ENCODE assay signal across 8 mouse cellular contexts in the genomic region with DNA sequence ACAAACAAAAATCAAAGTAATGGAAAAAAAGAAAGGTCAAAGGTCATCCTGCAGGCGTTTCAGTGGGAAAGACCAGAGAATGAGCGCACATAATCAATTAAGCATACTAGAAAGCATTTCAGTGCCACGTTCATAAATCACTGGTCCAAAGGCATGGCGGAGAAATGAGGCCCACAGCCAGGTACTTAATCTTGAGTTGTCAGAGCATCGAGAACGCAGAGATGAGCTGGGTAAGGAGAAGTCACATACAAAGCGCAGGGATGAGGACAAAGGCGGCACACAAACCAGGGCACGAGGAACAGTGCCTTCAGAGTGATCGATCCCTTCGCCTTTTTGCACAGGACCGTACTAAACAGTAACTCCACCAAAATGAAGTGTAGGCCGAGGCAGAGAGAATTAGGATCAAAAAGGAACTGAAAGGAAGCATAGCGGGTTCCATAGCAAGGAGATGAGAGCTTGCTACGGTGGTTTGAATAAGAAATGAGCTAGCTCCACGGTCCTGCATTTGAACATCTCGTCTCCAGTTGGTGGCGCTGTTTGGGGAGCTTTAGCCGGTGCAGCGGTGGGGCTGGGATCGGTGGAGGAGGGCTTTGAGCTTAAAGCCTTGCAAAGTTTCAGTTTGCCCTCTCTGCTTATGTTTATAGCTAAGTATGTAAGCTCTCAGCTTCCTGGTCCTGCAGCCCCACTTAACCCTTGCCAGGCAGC. TPM values are rescaled to one million over a fixed set of nuclear protein-coding genes. Genes with fewer than 3 reads are reported as not detected.
DNase-seq lines count a peak whose midpoint lies in the region; ATAC-seq and TF ChIP-seq lines count a peak whose summit lies in the region.

No protein-coding gene starts in this region.

- H3K27me3 ChIP-seq in ES-Bruce4 (ENCODE audit: control insufficient read depth, insufficient read depth, low read length, poor library complexity, severe bottlenecking), result no peaks in the 10 kb centered on the region
- H3K27me3 ChIP-seq in forebrain, embryonic 11.5 days (ENCODE audit: control insufficient read depth, insufficient read depth, low read length), result no peaks in the 10 kb centered on the region
- no peaks in the 10 kb centered on the region for H3K27me3 ChIP-seq in neural tube, embryonic 15.5 days (replicated peaks)

- peak overlapping the region; percentile 43 for H3K4me2 ChIP-seq in forebrain, embryonic 11.5 days (ENCODE audit: low read depth, low read length, severe bottlenecking)
- H3K4me2 ChIP-seq in neural tube, embryonic 15.5 days, result peak overlapping the region; percentile 52

- no peaks in the 10 kb centered on the region for H3K4me1 ChIP-seq in ES-Bruce4 (ENCODE audit: control insufficient read depth, insufficient read depth, low read length)
- peaks cover 7% of the 10 kb centered on the region; the same call in 1 of the 2 replicates for H3K4me1 ChIP-seq in forebrain, embryonic 11.5 days (replicated peaks; ENCODE audit: control insufficient read depth, insufficient read depth, low read length)
- peaks cover 4% of the 10 kb centered on the region for H3K4me1 ChIP-seq in lung, adult 2 months (ENCODE audit: control insufficient read depth, insufficient read depth, low read length)
- peaks cover 36% of the 10 kb centered on the region for H3K4me1 ChIP-seq in neural tube, embryonic 15.5 days

- H3K9ac ChIP-seq in ES-Bruce4 (ENCODE audit: low read depth, poor library complexity, severe bottlenecking), result peak overlapping the region; percentile 2; the same call in 1 of the 2 replicates
- H3K9ac ChIP-seq in forebrain, embryonic 11.5 days (ENCODE audit: low read length), result peak overlapping the region; percentile 62
- H3K9ac ChIP-seq in neural tube, embryonic 15.5 days (replicated peaks), result peak overlapping the region; percentile 37

- no peak for TF ChIP-seq POLR2A in ES-Bruce4 (IDR thresholded peaks at IDR 0.05; ENCODE audit: insufficient read depth, low read length)
- no peak for TF ChIP-seq POLR2A in lung, adult 2 months (IDR thresholded peaks at IDR 0.05; ENCODE audit: borderline replicate concordance, extremely low read depth, low read depth, low read length)

- H3K4me3 ChIP-seq in ES-Bruce4 (ENCODE audit: low read depth, low read length), result peak overlapping the region; percentile 41
- H3K4me3 ChIP-seq in forebrain, embryonic 11.5 days (ENCODE audit: low read depth, low read length), result peak overlapping the region; percentile 16; the same call in 1 of the 2 replicates
- H3K4me3 ChIP-seq in lung, adult 2 months (replicated peaks; ENCODE audit: extremely low read depth, low read depth, low read length), result peak overlapping the region; percentile 54
- H3K4me3 ChIP-seq in neural tube, embryonic 15.5 days (replicated peaks), result peak overlapping the region; percentile 23

- peak; percentile 73 for ATAC-seq in forebrain, embryonic 11.5 days (replicated peaks; ENCODE audit: low FRiP score)
- ATAC-seq in neural tube, embryonic 15.5 days (ENCODE audit: low FRiP score), result peak; percentile 71

- peak; percentile 75 for DNase-seq in c-Kit-positive CD71-positive TER-119-negative erythroid progenitor cells, embryonic 14.5 days (ENCODE audit: low read depth)
- peak; percentile 91 for DNase-seq in forebrain, embryonic 11.5 days (ENCODE audit: low spot score)
- DNase-seq in heart, postnatal 14 days, result peak; percentile 70 to 84
- DNase-seq in kidney, postnatal 4 days, result peak; percentile 91 to 92
- DNase-seq in lung, adult 2 months, result peak; percentile 62
- DNase-seq in testis, postnatal 14 days (ENCODE audit: low spot score), result peak; percentile 62

- peak; percentile 87 for TF ChIP-seq CTCF in ES-Bruce4 (IDR thresholded peaks at IDR 0.05; ENCODE audit: low read depth, low read length)
- peak; percentile 78 for TF ChIP-seq CTCF in lung, adult 2 months (IDR thresholded peaks at IDR 0.05; ENCODE audit: insufficient read depth, low read length)

- no peaks in the 10 kb centered on the region for H3K9me3 ChIP-seq in ES-Bruce4 (replicated peaks; ENCODE audit: control insufficient read depth, insufficient read depth, low read length, poor library complexity, severe bottlenecking)
- H3K9me3 ChIP-seq in forebrain, embryonic 11.5 days (ENCODE audit: control insufficient read depth, low read length), result no peaks in the 10 kb centered on the region
- H3K9me3 ChIP-seq in neural tube, embryonic 15.5 days (replicated peaks), result no peaks in the 10 kb centered on the region

- intact Hi-C loops in heart, postnatal 14 days (cut with DNase I), result loop anchor here (1.0 kb wide), 1 partner anchor 134 kb away; no protein-coding TSS in a partner anchor

- no peak overlapping the region for H3K27ac ChIP-seq in ES-Bruce4 (ENCODE audit: insufficient read depth, low read length)
- no peak overlapping the region; the same call in 1 of the 2 replicates for H3K27ac ChIP-seq in forebrain, embryonic 11.5 days (ENCODE audit: low read depth, low read length)
- H3K27ac ChIP-seq in neural tube, embryonic 15.5 days (replicated peaks), result peak overlapping the region; percentile 54; the same call in 1 of the 2 replicates

- 8% methylated on average over 21 of the region's 21 CpGs for WGBS in forebrain, embryonic 11.5 days
- 10% methylated on average over 21 of the region's 21 CpGs for WGBS in lung, adult 2 months
- WGBS in neural tube, embryonic 15.5 days, result 2% methylated on average over 21 of the region's 21 CpGs

- no peak for TF ChIP-seq EP300 in ES-Bruce4 (IDR thresholded peaks at IDR 0.05; ENCODE audit: insufficient read depth, low read depth, low read length)

- no peaks in the 10 kb centered on the region for H3K36me3 ChIP-seq in ES-Bruce4 (ENCODE audit: control insufficient read depth, insufficient read depth, low read length, poor library complexity, severe bottlenecking)
- H3K36me3 ChIP-seq in forebrain, embryonic 11.5 days (ENCODE audit: control insufficient read depth, insufficient read depth, low read length), result no peaks in the 10 kb centered on the region
- no peaks in the 10 kb centered on the region for H3K36me3 ChIP-seq in neural tube, embryonic 15.5 days

RNA-seq across cellular contexts. Expression of a gene that starts 33.3 kb away (rescaled TPM):
- polyA plus RNA-seq in ES-Bruce4 (2011; ENCODE audit: insufficient read depth, insufficient read length, low read depth, missing spikeins), result 22.1 and 23.5 TPM in 2 replicates
- 22.9 and 23.4 TPM in 2 replicates for polyA plus RNA-seq in forebrain, embryonic 11.5 days (2014; fragmentation: Nextera tagmentation; extraction: Ambion mirVana)
- 10 to 100 TPM; 40.2 to 42.5 TPM for total RNA-seq in heart, postnatal 14 days (2021)
- 16.3 and 25.9 TPM in 2 replicates for polyA plus RNA-seq in lung, adult 2 months (2012; rRNA removed)
- polyA plus RNA-seq in neural tube, embryonic 15.5 days (2015; fragmentation: Nextera tagmentation; extraction: Ambion mirVana), result 26.8 and 27.4 TPM in 2 replicates

Comparison
In these comparisons a context has a peak if more than half of its experiments do, and no peak if none do; other contexts are left out.
1. H3K9ac ChIP-seq: peak in every context shown above with its lines; median percentile 62 in forebrain, embryonic 11.5 days; 37 in neural tube, embryonic 15.5 days; 2 in ES-Bruce4.